Mouse (Mus musculus) macrophage (primary cell): ENCODE measurements around the gene Zbtb7b. TPM values are rescaled to one million over a fixed set of nuclear protein-coding genes. Genes with fewer than 3 reads are reported as not detected.

Experiments
- H3K27ac ChIP-seq: fragments of 350-480 bp; formaldehyde crosslinking; 2 replicates; pipeline ENCODE4 v1.9.0; 2021
- H3K36me3 ChIP-seq: fragments of 350-480 bp; formaldehyde crosslinking; 2 replicates; pipeline ENCODE4 v1.9.0; 2021; ENCODE audit errors: inconsistent target
- H3K4me3 ChIP-seq: fragments of 350-480 bp; formaldehyde crosslinking; 2 replicates; pipeline ENCODE4 v1.9.0; 2021; ENCODE audit errors: inconsistent target
- H3K79me2 ChIP-seq: fragments of 350-480 bp; formaldehyde crosslinking; 2 replicates; pipeline ENCODE4 v1.9.0; 2021; ENCODE audit errors: inconsistent target
- WGBS: methylation state at CpG from one replicate; pipeline ENCODE4 v1.1.7; 2026; ENCODE audit warnings: inconsistent platforms; ENCODE audit not compliant: missing documents; 5-methylcytosine and 5-hydroxymethylcytosine counted together
- polyA plus RNA-seq: library from polyadenylated mRNA; stranded (reverse); fragments of 250-400 nt; gene quantifications from 3 replicates; pipeline ENCODE4 v1.2.4, GENCODE M21; 2018; ENCODE audit warnings: inconsistent platforms

Zbtb7b gene
- polyA plus RNA-seq, 1 experiment from 2014 or later, result 42.1 TPM

DNA sequence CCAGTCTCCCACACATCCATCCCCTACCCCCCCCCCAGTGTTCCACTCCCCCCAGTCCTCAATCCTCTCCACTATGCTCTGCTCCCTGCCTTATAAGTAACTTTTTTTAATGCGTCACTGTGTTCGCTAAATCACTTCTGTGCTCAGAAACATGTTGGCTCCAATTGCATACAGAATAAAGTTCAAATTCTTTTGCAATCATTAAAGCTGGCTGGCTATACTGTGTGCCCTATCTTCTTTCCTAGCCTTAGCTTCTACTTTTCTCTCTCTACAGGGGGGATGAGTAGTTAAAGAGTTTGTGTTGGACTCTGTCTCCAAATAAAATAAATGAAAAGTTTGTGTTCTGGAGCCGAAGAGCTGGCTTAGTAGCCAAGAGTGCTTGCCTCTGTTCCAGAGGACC, 15.1 kb upstream of the Zbtb7b start:
- Histone ChIP-seq H3K4me3 (no peak overlapping the region), H3K79me2 (peaks cover 10% of the 10 kb centered on the region; the same call in 1 of the 2 replicates), H3K27ac (no peak overlapping the region), H3K36me3 (peaks cover 37% of the 10 kb centered on the region)
- WGBS, result 100% methylated on average over 3 of the region's 3 CpGs

DNA sequence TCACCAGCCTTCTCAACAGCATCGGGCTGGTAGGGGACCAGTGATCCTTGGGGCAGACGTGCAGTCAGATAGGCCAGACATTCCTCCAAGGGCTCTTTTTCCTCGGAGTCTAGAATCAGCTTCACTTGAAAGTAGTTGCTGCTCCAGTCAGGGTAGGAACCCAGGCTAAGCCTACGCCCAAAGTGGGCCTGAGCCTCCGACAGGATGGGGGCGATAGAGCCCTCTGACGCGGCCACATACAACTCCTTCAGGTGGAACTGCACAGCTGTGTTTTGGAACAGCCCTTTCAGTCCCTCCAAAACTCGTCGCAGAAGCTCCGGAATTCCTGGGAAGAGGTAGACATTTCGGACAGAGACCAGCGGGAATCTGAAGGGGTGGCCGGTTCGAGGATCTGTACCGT, 13.9 kb upstream of the Zbtb7b start:
- Histone ChIP-seq H3K27ac (no peak overlapping the region), H3K36me3 (peaks cover 49% of the 10 kb centered on the region)
- WGBS, result 93% methylated on average over 16 of the region's 16 CpGs

DNA sequence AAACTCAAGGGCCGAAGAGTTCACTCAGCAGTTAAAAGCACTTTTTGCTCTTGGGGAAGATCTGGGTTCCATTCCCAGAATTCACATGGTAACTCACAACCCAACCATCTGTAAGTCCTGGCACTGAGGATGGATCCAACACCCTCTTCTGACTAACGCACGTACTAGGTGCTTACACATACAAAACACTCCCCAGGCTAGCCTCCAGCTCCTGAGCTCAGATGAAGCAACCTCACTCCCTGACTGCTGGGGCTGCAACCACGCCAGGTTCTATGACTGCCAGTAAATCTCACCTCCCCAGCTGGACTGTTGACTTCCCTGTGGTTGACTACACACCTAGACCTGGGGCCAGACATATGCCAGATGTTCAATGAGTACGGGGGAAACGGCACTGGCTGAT, 12.3 kb upstream of the Zbtb7b start:
- Histone ChIP-seq H3K79me2 (peaks cover 10% of the 10 kb centered on the region; the same call in 1 of the 2 replicates), H3K27ac (no peak overlapping the region), H3K36me3 (peaks cover 65% of the 10 kb centered on the region), H3K4me3 (no peak overlapping the region)
- WGBS, result 92% methylated on average over 6 of the region's 6 CpGs

More for the DNA sequence above, 13.9 kb upstream of the Zbtb7b start:
- peaks cover 10% of the 10 kb centered on the region; the same call in 1 of the 2 replicates for H3K79me2 ChIP-seq
- H3K4me3 ChIP-seq, result no peak overlapping the region

DNA sequence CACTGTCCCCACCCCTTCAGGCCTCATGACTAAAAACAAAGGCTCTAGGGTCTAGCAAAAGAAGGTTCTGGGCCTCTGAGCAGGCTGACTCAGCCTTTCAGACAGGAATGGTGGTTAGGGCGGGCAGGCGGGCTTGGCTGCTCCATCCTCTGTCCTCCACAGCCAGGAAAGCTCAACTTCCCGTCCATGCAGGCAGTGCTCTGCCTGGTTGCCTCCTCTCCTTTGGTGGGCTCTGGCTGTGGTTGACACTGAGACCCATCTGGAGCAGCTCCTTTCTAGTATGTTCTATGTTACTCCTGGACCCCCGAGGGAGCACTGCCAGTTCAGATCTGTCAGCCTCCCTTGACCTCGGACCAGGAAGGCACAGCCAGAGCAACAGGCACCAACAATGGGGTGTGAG, 8.1 kb upstream of the Zbtb7b start, which contains the start of gene Lenep:
TSS of gene Lenep (minus strand) at position 101 of the 400 bp plus-strand sequence.
- Histone ChIP-seq H3K4me3 (no peak within 1 kb of the TSS), H3K79me2 (no peaks in the 10 kb centered on the region; the same call in 1 of the 2 replicates), H3K36me3 (peaks cover 59% of the 10 kb centered on the region), H3K27ac (no peak within 1 kb of the TSS)
- WGBS, result 85% methylated on average over 5 of the region's 5 CpGs

DNA sequence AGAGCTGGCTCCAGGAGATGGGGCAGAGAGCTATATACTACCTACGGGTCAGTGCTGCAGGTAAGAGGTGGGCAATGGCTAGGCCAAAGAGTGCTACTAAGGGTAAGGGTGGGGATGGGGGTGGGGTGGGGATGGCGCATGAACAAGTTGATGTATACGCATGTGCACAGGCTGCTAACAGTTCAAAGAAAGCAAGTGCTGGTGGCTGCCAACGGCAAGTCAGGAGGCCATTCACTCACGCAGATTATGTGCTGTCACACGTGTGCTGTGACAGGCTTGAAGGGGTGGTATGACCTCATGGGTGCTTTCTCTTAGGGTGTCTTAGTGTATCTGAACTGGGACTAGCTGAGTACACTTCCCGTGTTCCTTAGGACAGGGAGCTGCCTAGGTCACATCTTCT, 6.8 kb upstream of the Zbtb7b start:
- peaks cover 49% of the 10 kb centered on the region for H3K36me3 ChIP-seq
- no peak overlapping the region for H3K27ac ChIP-seq
- 95% methylated on average over 6 of the region's 7 CpGs for WGBS
- H3K79me2 ChIP-seq, result no peaks in the 10 kb centered on the region; the same call in 1 of the 2 replicates
- H3K4me3 ChIP-seq, result no peak overlapping the region

DNA sequence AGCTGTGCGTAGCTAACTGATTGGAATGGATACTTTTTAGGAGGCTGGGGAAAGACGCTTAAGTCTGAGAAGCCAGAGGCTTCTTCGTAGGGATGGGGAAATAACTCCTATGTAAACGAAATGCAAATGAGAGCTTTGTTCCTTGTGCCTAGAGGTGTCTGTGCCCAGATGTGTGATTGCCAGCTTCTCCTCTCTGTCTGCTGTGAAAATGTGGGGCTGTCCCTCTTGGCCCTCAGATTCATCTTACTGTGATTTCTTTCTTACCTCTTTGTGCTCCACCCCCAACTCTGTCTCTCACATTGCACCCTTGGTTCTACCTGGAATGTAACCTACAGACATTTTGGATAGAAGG, 2.1 kb upstream of the Zbtb7b start:
- Histone ChIP-seq H3K36me3 (peaks cover 6% of the 10 kb centered on the region), H3K4me3 (peak overlapping the region; percentile 85), H3K27ac (no peak overlapping the region), H3K79me2 (peaks cover 14% of the 10 kb centered on the region)
- WGBS, result 5% methylated on average over 4 of the region's 4 CpGs

DNA sequence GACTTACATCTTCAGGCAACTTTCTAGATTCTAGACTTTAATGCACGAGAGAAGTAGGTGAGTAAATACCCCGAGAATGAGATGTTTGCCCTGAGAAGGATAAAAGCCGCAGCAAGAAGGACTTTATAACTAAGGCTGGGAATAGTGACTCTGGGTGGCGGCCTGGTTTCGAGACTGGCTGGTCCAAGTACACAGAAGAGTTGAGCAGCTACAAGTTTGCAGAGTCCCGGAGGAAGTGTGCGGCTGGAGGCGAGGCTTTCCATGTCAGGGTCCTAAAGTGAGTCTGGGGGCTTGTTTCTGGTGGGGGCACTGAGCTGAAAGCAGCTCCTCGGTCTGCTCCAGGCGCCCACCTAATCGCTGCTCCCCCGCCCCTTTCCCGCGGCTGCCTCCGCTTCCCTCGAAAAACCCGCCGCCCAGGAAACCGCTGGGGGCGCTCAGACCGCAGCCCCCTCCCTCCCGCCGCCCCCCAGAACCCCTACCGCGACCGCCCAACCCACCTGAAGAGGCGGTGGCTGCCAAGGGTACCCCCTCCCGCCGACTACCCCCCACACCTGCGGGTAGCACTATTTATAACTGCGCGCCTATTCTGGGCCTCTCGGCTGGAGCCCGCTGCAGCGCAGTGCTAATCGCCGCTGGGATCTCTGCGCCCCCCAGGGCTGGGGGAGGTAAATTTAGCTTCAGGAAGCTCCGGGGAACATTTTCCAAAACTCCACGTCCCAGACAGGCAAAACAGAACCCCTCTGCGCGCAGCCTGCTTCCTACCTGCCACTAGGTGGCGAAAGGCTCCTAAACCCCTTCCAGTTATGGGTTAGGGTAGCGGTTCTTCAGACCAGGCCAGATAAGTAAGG, 1.5 kb upstream of the Zbtb7b start:
- no peaks in the 10 kb centered on the region; the same call in 1 of the 2 replicates for H3K36me3 ChIP-seq
- WGBS, result 4% methylated on average over 37 of the region's 44 CpGs
- peak overlapping the region; percentile 85 for H3K4me3 ChIP-seq
- H3K79me2 ChIP-seq, result peaks cover 20% of the 10 kb centered on the region
- no peak overlapping the region for H3K27ac ChIP-seq

DNA sequence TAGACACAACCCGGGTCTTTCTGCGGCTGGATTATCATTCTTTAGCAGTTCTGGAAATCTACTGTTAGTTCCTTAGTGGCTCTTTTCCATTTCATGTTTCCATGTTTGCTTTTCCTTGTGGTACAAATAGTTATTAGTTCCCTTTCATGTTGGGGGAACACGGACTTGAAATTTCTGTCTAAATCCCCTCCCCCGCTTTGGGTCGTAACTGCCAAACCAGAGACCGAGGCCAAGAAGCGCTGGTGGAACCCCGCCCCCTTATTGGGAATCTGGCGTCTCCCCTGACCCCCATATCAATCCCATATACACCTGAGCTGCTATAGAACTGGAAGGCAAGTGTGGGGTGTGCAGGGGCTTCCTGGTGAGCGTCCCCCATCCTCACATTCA, 836 bp upstream of the Zbtb7b start:
- Histone ChIP-seq H3K4me3 (peak overlapping the region; percentile 85), H3K36me3 (no peaks in the 10 kb centered on the region; the same call in 1 of the 2 replicates), H3K79me2 (peaks cover 27% of the 10 kb centered on the region), H3K27ac (peak overlapping the region; percentile 96)
- WGBS, result 9% methylated on average over 10 of the region's 10 CpGs

DNA sequence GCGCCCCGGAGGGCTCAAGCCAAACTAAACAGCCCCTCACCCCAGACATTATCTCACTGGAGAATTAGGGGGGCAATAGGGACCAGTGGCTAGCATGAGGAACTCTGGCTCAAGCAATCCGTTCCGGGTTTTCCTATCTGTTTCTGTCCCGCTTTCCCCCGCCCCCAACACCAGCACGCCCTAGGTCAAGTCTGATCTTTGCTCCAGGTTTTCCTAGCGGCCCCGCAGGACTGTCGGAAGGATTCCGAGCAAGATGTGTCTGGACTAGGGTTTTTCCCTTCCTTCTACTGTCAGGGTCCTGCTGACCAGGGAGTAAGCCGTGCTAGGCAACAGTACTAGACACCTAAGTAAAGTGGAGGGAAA, 299 bp upstream of the Zbtb7b start:
- H3K79me2 ChIP-seq, result peaks cover 32% of the 10 kb centered on the region
- 0% methylated on average over 11 of the region's 12 CpGs for WGBS
- peak overlapping the region; percentile 85 for H3K4me3 ChIP-seq
- H3K27ac ChIP-seq, result peak overlapping the region; percentile 96
- H3K36me3 ChIP-seq, result no peaks in the 10 kb centered on the region; the same call in 1 of the 2 replicates

DNA sequence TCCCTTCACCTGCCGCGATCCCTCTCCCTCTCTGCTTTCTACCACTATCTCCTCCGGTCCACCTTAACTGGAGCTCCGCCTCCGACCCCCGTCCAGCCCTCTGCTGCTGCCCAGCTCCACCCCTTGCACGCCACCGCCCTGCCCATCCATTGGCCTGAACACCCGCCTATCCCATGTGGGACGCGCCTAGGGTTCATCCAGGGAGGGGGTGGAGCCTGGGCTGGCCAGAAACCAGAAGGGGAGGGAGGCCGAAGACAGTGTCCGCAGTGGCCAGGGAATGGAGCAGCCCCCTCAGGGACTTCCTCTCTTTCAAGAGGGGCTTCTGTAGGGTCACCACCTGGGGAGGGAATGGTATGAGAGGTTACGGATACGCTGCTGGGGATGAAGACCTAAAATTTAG, 971 bp downstream of the Zbtb7b start:
- Histone ChIP-seq H3K36me3 (no peaks in the 10 kb centered on the region), H3K79me2 (peaks cover 43% of the 10 kb centered on the region), H3K4me3 (peak overlapping the region; percentile 85), H3K27ac (peak overlapping the region; percentile 96)
- 5% methylated on average over 15 of the region's 15 CpGs for WGBS

DNA sequence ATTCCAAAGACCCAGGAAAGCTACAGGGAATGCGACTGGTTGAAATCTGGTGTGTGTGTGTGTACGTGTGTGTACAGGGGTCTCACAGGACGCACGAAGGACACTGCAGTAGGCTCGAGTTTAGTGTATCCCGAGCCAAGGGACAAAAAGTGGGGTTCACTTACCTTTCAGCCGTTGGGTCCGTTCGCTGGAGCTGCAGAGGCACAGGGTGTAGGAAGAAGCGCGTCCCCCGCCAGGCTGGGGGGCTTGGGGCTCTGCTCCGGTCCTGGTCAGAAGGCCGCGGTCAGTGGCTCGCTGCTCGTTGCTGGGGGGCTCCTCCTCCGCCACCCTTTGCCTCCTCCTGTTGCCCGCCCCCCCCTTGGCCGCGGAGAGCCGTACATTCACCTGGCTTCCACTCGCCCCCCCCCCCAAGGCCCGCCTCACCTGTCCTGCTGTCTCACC, 1.7 kb downstream of the Zbtb7b start:
- Histone ChIP-seq H3K79me2 (peaks cover 50% of the 10 kb centered on the region), H3K36me3 (no peaks in the 10 kb centered on the region), H3K27ac (peak overlapping the region; percentile 96), H3K4me3 (peak overlapping the region; percentile 85)
- WGBS, result 0% methylated on average over 19 of the region's 24 CpGs

DNA sequence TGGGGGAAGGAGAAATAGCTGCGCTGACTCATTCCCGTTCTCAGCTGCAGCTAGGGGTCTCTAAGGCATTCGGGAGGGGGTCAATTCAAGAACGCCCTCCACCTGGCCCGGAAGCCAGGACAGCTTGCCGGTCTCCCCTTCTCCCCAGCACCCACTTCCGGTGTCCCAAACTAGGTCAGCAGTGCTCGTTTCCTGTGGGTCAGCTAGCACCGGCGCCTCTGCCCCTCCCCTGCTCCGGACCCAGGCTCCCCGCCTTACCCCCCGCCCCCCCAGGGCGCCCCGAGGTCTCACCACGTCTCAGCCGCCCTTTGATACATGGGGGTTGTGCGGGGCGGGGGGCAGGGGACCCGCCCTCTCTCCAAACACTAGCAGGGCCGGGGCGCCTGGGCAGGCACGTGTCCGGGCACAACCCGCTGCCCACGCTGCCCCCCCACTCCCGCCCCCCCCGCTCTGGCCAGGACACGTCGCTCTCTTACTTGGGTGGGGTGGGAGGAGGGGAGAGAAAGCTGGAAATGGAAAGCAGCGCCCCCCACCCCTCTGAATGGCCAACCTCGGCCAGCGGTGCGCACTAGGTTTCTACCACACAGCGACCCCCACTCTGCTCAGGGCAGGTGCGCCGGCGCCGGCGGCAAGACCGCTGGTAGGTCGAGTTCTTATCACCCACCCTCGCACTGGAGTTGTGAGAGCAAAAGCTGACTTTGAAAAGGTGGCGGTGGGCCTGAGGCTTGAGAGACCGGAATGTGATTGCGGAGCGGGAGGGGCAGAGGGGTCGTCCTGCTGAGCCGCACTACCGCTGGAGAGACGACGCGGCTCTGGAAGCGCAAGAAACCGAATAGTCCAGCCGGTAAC, 2.7 kb downstream of the Zbtb7b start:
- H3K36me3 ChIP-seq, result no peaks in the 10 kb centered on the region
- H3K27ac ChIP-seq, result peak overlapping the region; percentile 96
- H3K79me2 ChIP-seq, result peaks cover 60% of the 10 kb centered on the region
- WGBS, result 1% methylated on average over 47 of the region's 56 CpGs
- H3K4me3 ChIP-seq, result peak overlapping the region; percentile 85

DNA sequence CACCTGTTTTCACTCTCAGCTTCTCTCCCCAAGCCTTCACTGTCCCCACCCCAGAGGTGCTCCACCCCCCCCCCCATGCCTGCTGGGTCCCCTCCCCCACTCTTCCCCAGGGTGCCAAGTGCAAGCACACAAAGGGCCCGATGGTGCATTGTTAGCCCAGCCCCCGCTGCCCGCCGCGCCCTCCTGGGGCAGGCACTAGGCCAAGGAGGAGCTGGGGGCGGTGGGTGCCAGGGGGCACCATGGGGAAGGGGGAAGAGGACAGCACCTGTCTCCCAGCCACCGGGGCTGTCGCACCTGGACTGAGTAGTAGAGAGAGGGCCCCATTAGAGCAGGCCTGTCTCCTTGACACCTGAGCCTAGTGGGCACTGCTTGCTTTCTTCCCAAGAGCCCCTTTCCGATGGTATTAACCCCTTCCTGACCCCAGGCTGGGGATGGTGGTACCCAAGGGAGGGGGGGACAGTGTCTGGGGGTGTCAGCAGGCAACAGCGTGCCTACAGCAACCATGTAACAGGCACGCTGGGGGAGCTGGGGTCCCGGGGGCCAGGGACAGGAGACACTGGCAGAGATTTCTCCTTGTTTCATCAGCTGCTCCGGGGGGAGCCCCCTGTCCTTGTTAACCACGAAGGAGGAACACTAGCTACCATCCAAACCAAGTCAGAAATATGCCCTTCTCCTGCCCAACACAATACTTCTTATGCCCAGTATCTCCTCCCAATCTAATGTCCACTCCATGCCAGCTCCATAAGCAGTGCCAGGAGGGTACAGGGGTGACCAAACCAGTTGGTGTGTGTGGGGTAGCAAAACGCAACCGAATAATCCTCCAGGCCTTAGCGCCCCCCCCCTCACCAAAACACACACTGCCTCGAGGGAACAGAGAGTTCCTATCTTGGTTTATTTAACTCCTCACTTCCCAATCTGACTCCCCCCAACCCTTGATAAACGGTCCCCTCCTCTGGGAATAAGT, 3.6 kb downstream of the Zbtb7b start:
- 25% methylated on average over 16 of the region's 19 CpGs for WGBS
- H3K27ac ChIP-seq, result peak overlapping the region; percentile 96
- H3K4me3 ChIP-seq, result peak overlapping the region; percentile 85

DNA sequence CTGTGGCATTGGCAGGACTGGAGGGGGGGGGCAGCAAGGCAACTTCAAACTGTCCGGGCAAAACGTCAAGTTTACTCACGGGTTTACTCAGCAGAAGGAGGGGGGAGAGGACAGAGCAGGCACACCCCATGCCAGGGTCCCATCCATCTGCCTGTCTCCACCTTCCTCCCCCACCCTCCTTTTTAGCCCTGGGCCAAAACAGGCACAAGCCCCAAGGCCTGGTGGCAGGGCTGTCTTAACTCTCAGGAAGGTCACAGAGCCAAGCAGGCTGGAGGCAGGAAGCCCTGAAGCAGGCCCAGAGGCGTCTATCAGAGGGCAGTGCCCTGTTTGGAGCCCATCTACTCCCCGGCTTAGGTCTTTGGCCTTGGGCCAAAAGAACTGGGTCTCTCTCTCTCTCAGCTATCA, 4.5 kb downstream of the Zbtb7b start:
- no peak overlapping the region; the same call in 1 of the 2 replicates for H3K4me3 ChIP-seq
- 40% methylated on average over 5 of the region's 5 CpGs for WGBS
- H3K27ac ChIP-seq, result peak overlapping the region; percentile 96

More for the DNA sequence above, 3.6 kb downstream of the Zbtb7b start:
- no peaks in the 10 kb centered on the region for H3K36me3 ChIP-seq
- H3K79me2 ChIP-seq, result peaks cover 70% of the 10 kb centered on the region

More for the DNA sequence above, 4.5 kb downstream of the Zbtb7b start:
- peaks cover 78% of the 10 kb centered on the region for H3K79me2 ChIP-seq
- no peaks in the 10 kb centered on the region for H3K36me3 ChIP-seq
